Mouse (Mus musculus) forelimb bud, embryonic 11.5 days (tissue): ENCODE results near the gene Ndrg2.
"Not testable (repeated sequence)": the region's sequence is repeated elsewhere in the genome, so short reads cannot be mapped to it uniquely, and the experiment has no call there.

Experiments used
- DNase-seq: peaks from one replicate; pipeline ENCODE4 v3.0.0-alpha.2; 2012; ENCODE audit warnings: low read depth, low spot score

The Ndrg2 gene

GRCm38 (mm10) chr14:51913960-51914762 lies at the start of gene Ndrg2:
Gene Ndrg2 (minus strand): TSS chr14:51914158.
- DNase-seq, result no peak

GRCm38 (mm10) chr14:51960316-51960715 lies 46.4 kb upstream of the Ndrg2 start:
- no peak for DNase-seq

DNA sequence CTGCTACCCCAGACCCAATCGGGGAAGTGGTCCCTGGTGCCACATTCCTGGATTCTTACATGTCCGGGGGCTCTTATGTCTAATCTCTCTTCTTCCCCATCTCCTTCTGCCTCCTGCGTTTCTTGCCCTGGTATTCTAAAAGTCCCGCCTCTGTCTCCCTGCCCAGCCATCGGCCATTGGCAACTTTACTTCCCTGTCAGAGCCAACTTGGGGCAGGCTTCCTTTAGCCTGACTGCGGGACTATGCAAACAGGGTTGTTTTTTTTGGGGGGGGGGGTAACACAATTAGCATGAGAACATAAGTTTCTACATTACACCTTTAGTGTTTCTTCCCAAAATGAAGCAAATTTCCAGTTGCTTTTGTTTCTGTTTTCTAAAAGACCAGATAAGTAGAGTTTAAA lies 29.4 kb upstream of the Ndrg2 start:
- DNase-seq, result no peak

DNA sequence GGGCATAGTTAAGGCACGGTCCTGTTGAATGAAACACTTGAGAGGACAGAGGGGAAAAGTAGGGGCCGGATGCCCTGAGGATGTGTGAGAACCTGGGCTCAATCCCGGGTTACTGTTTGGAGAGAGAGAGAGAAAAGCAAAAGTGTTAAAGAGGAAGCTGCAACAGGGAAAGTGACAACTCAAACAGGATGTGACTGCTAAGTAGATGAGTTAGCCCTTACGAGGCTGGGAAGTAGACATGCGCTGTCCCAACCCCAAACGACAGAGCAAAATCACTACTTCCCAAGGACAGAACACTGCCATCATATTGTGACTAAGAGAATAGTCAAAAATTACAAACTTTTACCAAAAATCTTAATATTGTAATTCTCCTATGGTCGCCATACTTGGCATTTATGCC lies 28.3 kb upstream of the Ndrg2 start:
- no peak for DNase-seq

DNA sequence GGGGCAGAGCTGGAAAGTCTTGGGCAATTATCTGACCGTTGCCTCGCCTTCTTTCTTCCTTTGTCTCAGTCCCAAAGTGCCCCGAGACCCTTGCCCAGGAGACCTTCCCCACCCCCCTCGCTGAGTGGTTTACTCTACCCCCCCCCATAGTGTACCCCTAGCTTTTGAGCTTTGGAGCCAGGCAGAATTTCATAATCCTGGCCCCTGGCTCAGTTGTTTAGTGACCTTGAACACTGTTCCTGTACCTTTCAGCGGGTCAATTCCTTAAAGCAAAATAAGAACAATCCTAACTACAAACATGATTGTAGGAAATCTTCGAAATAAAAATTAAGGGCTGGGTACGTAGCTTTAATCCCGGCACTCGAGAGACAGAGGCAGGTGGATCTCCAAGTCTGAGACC lies 27.6 kb upstream of the Ndrg2 start:
- DNase-seq, result no peak

GRCm38 (mm10) chr14:51940944-51941560 lies 27.1 kb upstream of the Ndrg2 start:
- peak; percentile 31 for DNase-seq

DNA sequence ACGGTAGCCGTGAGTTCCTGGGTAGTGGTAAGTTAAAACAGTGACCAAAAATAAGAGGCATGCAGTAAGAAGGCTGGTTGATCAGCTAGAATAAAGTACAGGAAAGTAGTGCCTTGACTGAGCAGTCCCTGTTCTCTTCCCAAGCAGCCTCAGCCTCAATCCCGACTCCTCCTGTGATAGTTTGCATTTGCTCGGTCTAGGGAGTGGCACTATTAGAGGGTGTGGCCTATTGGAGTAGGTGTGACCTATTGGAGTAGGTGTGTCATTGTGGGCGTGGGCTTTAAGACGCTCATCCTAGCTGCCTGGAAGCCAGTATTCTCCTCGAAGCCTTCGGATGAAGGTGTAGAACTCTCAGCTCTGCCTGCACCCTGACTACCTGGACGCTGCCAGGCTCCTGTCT lies 25.0 kb upstream of the Ndrg2 start:
- no peak for DNase-seq

GRCm38 (mm10) chr14:51932092-51933020 lies 18.4 kb upstream of the Ndrg2 start:
- no peak for DNase-seq

DNA sequence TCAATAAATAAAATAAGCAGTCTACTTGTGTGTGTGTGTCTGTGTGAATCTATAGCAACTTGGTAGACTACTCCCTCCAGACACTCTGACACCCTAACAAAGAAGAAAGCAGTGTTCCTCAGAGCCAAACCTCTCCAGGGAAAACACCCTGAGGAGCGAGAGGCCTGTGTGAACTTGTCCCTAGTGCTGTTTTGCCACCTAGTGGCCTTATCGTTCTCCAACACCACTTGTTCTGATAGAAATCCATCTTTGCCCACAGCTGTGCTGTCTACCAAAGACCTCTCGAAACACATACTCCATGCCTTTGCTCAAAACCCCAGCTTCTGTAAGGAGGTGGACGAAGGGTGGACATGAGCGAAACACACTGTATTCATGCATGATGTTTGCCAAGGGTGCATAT lies 16.9 kb upstream of the Ndrg2 start:
- peak; percentile 57 for DNase-seq

DNA sequence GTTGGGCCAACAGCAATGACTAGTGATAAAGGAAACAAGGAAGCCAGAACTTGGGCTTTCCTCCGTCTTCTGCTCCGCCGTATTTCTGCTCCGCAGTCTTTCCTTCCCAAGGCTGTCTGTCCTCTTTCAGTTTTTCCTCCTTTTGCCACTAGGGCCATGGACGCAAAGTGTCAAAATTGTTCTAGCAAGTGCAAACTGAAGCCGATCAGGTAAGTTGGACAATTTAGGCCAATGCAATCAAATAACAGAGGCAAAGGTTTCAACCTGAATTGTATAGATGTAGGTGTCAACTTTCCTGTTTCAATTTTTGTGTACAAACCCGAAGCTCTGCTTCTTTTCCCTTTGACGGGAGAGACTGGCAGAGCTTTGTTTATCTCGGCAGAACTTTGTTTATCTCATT lies 16.0 kb upstream of the Ndrg2 start:
- no peak for DNase-seq

GRCm38 (mm10) chr14:51929309-51929943 lies 15.5 kb upstream of the Ndrg2 start:
- no peak for DNase-seq

GRCm38 (mm10) chr14:51926930-51927329 lies 13.0 kb upstream of the Ndrg2 start:
- not testable (repeated sequence) for DNase-seq

DNA sequence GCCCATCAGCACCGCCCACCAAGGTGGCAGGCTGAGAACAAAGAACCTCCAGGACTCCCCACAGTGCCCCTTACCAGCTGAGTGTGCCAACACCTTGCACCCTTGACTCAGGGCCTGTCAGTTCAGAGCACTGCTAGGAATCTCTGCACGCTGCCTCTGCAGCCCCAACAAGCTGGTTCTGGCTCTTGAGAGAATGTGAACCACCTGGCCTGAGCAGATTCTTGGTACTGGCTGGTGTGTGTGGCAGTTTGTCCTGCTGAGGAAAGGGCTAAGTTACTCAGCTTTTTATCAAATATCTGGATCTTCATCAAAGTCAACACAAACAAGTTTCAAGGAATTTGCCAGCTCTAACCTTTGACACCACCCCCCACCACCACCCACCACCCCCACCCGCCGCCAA lies 9.5 kb upstream of the Ndrg2 start:
- no peak for DNase-seq

DNA sequence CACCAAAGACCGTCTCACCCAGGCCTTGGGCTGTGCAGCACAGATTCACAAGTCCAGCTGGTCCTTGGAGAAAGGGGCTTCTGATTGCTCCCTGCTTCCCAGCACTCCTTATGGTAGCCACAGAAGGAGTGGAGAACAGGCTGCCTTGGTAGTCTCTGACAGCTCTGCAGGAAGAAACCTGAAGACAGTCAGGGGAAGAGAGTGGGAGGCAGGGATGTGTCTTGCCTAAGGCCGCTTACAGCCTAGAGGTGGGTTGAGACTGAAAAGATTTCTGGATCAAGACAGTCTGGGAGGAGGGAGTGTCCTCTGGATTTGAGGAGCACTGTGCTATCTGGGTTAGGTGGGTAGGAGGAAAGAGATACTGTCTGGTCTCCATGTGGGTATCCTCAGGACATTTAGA lies 9.0 kb upstream of the Ndrg2 start:
- DNase-seq, result no peak

- no peak for DNase-seq
These were observed 8.6 kb upstream of the Ndrg2 start, which contains the start of gene Rnase13 for GRCm38 (mm10) chr14:51922571-51922865. Gene Rnase13 (minus strand): TSS chr14:51922773.

DNA sequence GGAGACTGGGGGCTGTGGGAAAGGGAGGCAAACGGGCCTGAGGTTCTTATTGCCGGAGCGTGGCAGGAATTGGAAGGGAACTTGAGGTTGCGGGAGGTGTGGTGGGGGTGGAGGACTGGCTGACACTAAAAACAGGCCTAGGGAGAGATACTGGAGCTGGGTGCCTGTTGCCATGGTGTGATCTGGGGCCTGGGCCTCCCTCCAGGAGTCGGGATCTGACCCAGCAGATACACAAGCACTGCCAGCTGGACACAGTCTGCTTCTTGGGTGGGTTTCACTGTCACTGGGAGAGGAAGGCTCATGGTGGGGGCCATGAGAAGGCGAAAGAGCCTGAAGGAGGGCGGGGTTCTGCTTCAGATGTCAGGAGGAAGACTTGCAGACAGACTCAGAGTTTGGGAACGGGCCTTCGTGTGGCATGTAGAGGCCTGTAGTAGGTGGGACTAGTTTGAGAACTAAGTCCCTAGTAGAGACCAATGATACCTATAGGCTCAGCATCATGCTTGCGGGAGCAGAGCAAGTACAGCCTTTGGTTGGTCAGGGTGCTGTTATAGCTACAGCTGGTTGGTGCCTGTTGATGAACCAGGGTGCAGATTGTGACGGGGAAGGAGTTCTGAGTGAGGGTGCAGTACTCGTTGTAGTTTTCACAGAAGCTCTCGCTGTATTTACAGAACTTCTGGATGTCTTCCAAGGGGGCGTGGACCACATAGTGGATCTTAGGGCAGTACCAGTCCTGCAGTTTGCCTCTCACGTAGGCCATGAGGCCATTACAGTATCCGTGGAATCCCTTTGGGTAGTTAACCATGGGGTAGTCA lies 8.0 kb upstream of the Ndrg2 start:
- no peak for DNase-seq

GRCm38 (mm10) chr14:51918966-51919365 lies 5.0 kb upstream of the Ndrg2 start:
- no peak for DNase-seq

DNA sequence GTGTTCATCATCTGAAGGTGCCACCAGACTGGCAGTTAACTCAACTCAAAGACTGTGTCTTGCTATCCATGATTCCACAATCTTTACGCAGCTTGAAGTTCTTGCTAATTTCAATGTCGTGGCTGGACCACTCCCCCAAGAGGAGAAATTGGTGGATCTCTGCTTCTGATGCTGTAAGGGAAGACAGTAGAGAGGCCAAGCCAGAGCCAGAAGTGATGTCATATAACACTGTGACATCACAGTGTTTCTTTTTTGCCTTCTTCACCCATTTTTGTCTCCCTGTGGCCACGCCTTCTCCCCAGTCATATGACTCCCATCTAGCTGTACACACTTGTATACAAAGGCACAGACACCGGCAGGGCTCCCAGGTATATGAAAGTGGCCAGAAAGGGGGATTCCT lies 4.2 kb upstream of the Ndrg2 start, which contains the start of gene Tppp2:
Gene Tppp2 (plus strand): TSS at position 301 of the 400 bp plus-strand sequence.
- no peak for DNase-seq

DNA sequence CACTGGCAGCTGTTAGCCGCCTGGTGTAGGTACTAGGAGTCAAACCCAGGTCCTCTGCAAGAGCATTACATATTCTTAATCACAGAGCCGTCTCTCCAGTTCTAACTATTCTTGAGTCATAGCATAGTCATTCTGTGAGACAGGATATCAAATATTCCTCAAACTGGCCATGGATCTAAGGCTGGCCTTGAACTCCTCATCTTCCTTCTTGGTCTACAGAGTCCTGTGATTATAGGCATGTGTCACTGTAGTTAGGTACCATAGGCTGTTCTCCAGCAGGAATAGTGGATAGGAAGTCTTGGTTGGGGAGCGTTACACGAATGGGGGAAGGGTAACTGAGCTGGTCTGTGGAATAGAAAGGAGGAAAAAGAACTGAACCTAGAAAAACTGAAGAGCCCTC lies 2.6 kb upstream of the Ndrg2 start:
- no peak for DNase-seq

GRCm38 (mm10) chr14:51915030-51915429 lies 1.1 kb upstream of the Ndrg2 start:
- no peak for DNase-seq
